Mouse (Mus musculus): ENCODE measurements at regions not wholly inside any gene's neighbourhood (a gene's known extent, or its start where the extent isn't known, plus 50 kb on each side); places are given as distances from the start of the nearest gene placed in this dataset.

- no peak for DNase-seq (ENCODE audit: low spot score in 2 of 2)
These were observed 185.1 kb upstream of the Slc5a7 start for GRCm38 (mm10) chr17:54483901-54484300.

DNA sequence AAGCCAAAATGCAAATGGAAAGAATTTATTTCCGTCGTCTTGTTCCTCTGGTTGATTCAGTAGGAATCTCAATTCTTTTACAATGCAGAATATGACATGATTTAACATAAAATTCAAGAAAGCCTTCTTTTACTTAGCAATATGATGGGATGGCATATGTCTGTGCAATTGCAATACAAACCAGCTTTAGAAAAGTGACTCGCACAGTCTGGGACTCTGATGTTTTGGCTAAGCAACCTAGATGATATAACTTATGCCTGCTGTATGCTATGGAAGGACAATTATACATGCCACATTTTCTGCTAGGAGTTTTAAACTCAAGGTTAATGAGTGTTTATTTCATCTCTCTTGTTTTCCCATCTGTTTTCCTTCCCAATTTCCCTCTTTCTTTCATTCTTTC is 141.1 kb upstream of the Slc5a7 start:
- DNase-seq (ENCODE audit: low spot score in 2 of 2): no peak

DNA sequence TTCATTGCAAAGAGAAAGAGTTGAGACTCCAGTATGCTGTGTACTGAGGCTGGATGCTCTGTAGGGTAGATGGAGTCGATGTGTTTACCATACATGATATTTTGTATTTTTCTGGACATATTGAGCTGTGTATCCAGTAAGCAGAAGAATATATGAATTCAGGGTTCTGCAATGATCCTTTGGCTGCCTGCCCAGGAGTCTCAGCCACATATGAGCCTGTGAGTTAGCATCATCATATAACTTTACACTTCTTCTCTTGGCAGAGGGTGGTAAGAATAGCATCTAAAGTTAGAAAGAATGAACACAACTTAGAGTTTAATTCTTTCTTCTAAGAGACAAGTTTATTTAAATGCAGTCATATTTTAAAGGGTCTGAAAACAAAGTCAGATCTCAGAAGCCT is 139.6 kb upstream of the Slc5a7 start:
- peak; percentile 13 to 23 for DNase-seq (ENCODE audit: low spot score in 2 of 2)

GRCm38 (mm10) chr17:54429922-54430321 is 131.1 kb upstream of the Slc5a7 start:
- DNase-seq (ENCODE audit: low spot score in 2 of 2): no peak

DNA sequence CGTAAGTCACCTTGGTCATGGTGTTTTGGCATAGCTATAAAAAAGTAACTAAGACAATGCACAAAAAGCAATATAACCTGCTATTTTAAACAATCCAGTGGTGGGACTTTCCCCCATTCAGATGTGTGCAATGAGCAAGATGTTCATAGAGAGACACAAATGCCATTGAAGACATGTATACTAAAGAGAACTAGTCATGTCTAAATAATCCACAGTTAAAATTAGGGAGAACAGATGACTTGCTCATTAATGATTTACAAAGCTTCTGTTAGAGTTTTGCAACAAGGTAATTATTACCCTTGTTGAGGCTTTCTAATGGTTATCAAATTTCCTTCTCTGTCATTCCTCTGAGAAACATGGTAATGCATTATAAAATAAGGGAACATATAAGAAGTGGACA is 115.4 kb upstream of the Slc5a7 start:
- DNase-seq (ENCODE audit: low spot score in 2 of 2): no peak

DNA sequence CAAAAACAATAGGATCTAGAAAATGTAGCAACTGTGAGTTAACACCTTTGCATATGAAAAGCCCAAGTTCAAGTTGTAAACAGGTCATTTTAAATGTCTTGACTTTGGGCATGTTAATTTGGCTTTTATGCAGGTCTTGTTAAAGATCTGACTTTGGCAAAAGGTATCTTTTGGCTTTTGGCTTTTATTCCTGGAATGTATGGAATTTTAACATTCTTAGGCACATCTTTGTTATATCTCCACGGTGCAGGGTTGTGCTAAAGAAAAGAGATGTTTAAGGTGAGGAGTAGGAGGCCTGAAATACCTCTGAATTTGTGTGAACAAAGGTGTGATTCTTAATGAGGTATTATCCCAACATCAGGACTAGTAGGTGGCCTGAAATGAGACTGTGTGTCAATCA is 97.6 kb upstream of the Slc5a7 start:
- DNase-seq (ENCODE audit: low spot score in 2 of 2): no peak

DNA sequence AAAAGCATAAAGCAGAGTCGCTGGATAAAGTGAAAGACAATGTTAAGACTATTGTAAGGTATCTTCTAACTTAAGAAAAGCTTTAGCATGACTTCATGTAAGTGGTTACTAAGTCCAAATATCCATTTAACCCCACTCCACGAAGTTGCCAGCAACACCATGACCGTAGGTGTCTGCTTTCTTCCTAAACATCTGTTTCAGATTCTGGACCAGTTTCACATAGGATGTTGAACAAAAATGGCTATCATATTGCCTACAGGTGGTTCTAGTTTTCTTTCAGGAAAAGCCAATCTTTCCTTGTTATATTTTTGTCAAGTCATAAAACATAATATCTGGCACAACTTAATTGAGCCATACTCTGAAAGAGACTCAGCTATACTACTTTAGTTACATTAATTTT is 78.7 kb upstream of the Slc5a7 start:
- DNase-seq (ENCODE audit: low spot score in 2 of 2): no peak

DNA sequence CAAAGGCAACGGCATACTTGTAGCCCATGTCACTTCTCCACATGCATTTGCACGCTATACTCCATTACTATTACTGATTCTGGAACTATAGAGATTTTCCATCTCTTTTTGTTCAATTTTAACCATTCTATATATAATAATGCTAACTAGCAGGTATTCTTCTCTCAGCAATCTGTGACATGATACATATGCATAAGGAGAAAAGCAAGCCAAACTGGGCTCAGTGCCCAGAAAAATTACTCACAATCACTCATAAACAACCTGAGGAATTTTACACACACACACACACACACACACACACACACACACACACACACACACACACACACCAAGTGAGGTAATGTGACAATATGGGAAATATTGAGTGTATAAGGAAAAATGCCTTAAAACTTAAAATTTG is 69.8 kb upstream of the Slc5a7 start:
- peak in 1 of 2 experiments; percentile 19 for DNase-seq (ENCODE audit: low spot score in 2 of 2)

GRCm38 (mm10) chr17:54367948-54368347 is 69.1 kb upstream of the Slc5a7 start:
- no peak for DNase-seq (ENCODE audit: low spot score in 2 of 2)

DNA sequence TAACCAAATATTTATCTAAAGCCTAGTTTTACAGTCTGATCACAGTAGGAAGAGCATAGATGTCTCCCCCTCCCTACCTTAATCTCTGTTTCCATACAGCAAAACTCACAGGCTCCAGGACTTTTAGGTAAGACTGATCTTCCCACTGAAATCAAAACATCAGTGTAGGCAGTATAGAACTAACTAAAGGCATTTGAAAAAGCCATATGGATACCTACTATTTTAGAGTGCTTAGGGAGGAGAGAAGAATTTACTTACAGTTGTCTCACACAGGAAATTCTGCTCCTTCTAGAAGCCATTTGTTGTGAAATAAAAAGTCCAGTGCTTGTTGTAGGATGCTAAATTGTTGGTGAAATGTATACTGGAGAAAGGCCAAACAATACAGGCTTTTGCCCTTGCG is 64.2 kb upstream of the Slc5a7 start:
- DNase-seq (ENCODE audit: low spot score in 2 of 2): no peak

GRCm38 (mm10) chr17:54353063-54353462 is 54.2 kb upstream of the Slc5a7 start:
- no peak for DNase-seq (ENCODE audit: low spot score in 2 of 2)

DNA sequence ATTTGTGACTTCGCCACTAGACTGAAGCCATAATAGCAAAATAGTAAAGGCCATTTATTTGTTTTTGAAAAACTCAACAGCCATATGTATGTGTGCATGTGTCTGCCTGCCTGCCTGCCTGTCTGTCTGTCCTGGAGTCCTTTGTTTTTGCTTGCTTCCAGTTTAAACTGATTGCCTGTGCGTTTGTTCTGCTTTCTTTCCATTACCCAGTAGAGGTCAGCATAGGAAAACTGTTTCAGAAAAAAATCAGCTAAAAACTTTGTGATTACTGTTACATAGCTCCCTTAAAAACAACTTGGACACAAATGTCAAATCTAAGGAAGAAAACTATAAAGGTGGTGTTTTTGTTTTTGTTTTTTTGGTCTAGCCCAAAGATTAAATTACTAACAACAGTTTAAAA is 52.0 kb upstream of the Slc5a7 start:
- no peak for DNase-seq (ENCODE audit: low spot score in 2 of 2)

Measured in frontal cortex, postnatal 14 days (tissue).